In genomic region chr2:27993416-27993815, GRCm38 (mm10) we compare ENCODE assay signal across 10 mouse cellular contexts.
A peak's percentile ranks its signal among the peaks of the same experiment; 100 is the strongest.
DNase-seq lines count a peak whose midpoint lies in the region; ATAC-seq and TF ChIP-seq lines count a peak whose summit lies in the region.
"Had no signal": no experiment of that assay in that cellular context is flagged by ENCODE, and none has a peak within 500 bp of the region (broad histone marks: within the 10 kb centered on the region; RNA-seq: fewer than 3 reads in every experiment).

No protein-coding gene starts in this region.

- peaks cover 12% of the 10 kb centered on the region; the same call in 1 of the 2 replicates for H3K4me1 ChIP-seq in midbrain, embryonic 12.5 days
- peaks cover 22% of the 10 kb centered on the region for H3K4me1 ChIP-seq in midbrain, embryonic 10.5 days
- H3K4me1 ChIP-seq in embryonic facial prominence, embryonic 10.5 days, result peaks cover 11% of the 10 kb centered on the region
- peaks cover 20% of the 10 kb centered on the region for H3K4me1 ChIP-seq in midbrain, postnatal 0 days (ENCODE audit: insufficient read depth, low read length)
- H3K4me1 ChIP-seq in heart, embryonic 12.5 days (replicated peaks), result peaks cover 5% of the 10 kb centered on the region

- no peak for DNase-seq in midbrain, embryonic 10.5 days (ENCODE audit: low spot score)
- DNase-seq in embryonic facial prominence, embryonic 10.5 days (ENCODE audit: low spot score), result no peak
- peak; percentile 6 to 45 for DNase-seq in kidney, postnatal 25 days
- no peak for DNase-seq in midbrain, postnatal 0 days (ENCODE audit: low spot score)
- no peak for DNase-seq in urinary bladder, postnatal 4 days (ENCODE audit: low spot score in 2 of 2)
- DNase-seq: cerebellum, adult 18-20 months had no signal

- H3K36me3 ChIP-seq in midbrain, embryonic 12.5 days, result no peaks in the 10 kb centered on the region
- H3K36me3 ChIP-seq in midbrain, embryonic 10.5 days, result peaks cover 9% of the 10 kb centered on the region; the same call in 1 of the 2 replicates
- peaks cover 71% of the 10 kb centered on the region for H3K36me3 ChIP-seq in embryonic facial prominence, embryonic 10.5 days (replicated peaks)
- H3K36me3 ChIP-seq in midbrain, postnatal 0 days (ENCODE audit: insufficient read depth, low read length), result no peaks in the 10 kb centered on the region
- peaks cover 73% of the 10 kb centered on the region for H3K36me3 ChIP-seq in heart, embryonic 12.5 days

- H3K27ac ChIP-seq in midbrain, embryonic 12.5 days (replicated peaks), result peak overlapping the region; percentile 44; the same call in 1 of the 2 replicates
- H3K27ac ChIP-seq in midbrain, embryonic 10.5 days (replicated peaks), result no peak overlapping the region
- peak overlapping the region; percentile 10; the same call in 1 of the 2 replicates for H3K27ac ChIP-seq in embryonic facial prominence, embryonic 10.5 days (replicated peaks)
- no peak overlapping the region; the same call in 1 of the 2 replicates for H3K27ac ChIP-seq in midbrain, postnatal 0 days (ENCODE audit: low read depth, low read length)
- no peak overlapping the region for H3K27ac ChIP-seq in heart, embryonic 12.5 days (ENCODE audit: poor library complexity, severe bottlenecking)
- H3K27ac ChIP-seq: macrophage had no signal

- 54% methylated on average over 5 of the region's 5 CpGs for WGBS in midbrain, embryonic 12.5 days
- WGBS in midbrain, embryonic 10.5 days, result 64% methylated on average over 5 of the region's 5 CpGs
- 66% methylated on average over 5 of the region's 5 CpGs for WGBS in embryonic facial prominence, embryonic 10.5 days
- 51% methylated on average over 5 of the region's 5 CpGs for WGBS in midbrain, postnatal 0 days
- whole genome bisulfite sequencing in heart, embryonic 12.5 days, result 60% methylated on average over 5 of the region's 5 CpGs

- 0 out of 2 replicates have a peak, but pooled peaks have one; percentile 1 for TF ChIP-seq CTCF in midbrain, postnatal 0 days (IDR thresholded peaks at IDR 0.05)

- no peak overlapping the region for H3K4me3 ChIP-seq in midbrain, embryonic 12.5 days
- no peak overlapping the region for H3K4me3 ChIP-seq in midbrain, embryonic 10.5 days
- H3K4me3 ChIP-seq in embryonic facial prominence, embryonic 10.5 days, result no peak overlapping the region
- no peak overlapping the region for H3K4me3 ChIP-seq in midbrain, postnatal 0 days (ENCODE audit: low read depth, low read length)
- no peak overlapping the region for H3K4me3 ChIP-seq in heart, embryonic 12.5 days

- H3K9me3 ChIP-seq in midbrain, embryonic 12.5 days, result no peaks in the 10 kb centered on the region
- no peaks in the 10 kb centered on the region for H3K9me3 ChIP-seq in midbrain, embryonic 10.5 days (replicated peaks)
- H3K9me3 ChIP-seq in embryonic facial prominence, embryonic 10.5 days, result no peaks in the 10 kb centered on the region
- H3K9me3 ChIP-seq in midbrain, postnatal 0 days (ENCODE audit: low read length), result no peaks in the 10 kb centered on the region
- no peaks in the 10 kb centered on the region for H3K9me3 ChIP-seq in heart, embryonic 12.5 days (replicated peaks)

- no peak overlapping the region for H3K9ac ChIP-seq in midbrain, embryonic 12.5 days (replicated peaks)
- H3K9ac ChIP-seq in midbrain, postnatal 0 days (replicated peaks; ENCODE audit: low read length, poor library complexity, severe bottlenecking), result no peak overlapping the region
- H3K9ac ChIP-seq in heart, embryonic 12.5 days, result no peak overlapping the region

- no peaks in the 10 kb centered on the region for H3K27me3 ChIP-seq in midbrain, embryonic 12.5 days
- H3K27me3 ChIP-seq in midbrain, embryonic 10.5 days (ENCODE audit: low read depth, poor library complexity, severe bottlenecking), result no peaks in the 10 kb centered on the region
- no peaks in the 10 kb centered on the region for H3K27me3 ChIP-seq in embryonic facial prominence, embryonic 10.5 days (replicated peaks; ENCODE audit: low read depth, poor library complexity, severe bottlenecking)
- H3K27me3 ChIP-seq in midbrain, postnatal 0 days (ENCODE audit: insufficient read depth, low read length), result no peaks in the 10 kb centered on the region
- H3K27me3 ChIP-seq in heart, embryonic 12.5 days (replicated peaks), result no peaks in the 10 kb centered on the region

- no peak overlapping the region for H3K4me2 ChIP-seq in midbrain, embryonic 12.5 days (replicated peaks)
- H3K4me2 ChIP-seq in midbrain, postnatal 0 days (ENCODE audit: low read depth, low read length, poor library complexity, severe bottlenecking), result no peak overlapping the region
- H3K4me2 ChIP-seq in heart, embryonic 12.5 days, result no peak overlapping the region

- ATAC-seq in midbrain, embryonic 12.5 days (ENCODE audit: low FRiP score, low read depth), result no peak; the same call in 1 of the 2 replicates
- peak; percentile 43; the same call in 1 of the 2 replicates for ATAC-seq in midbrain, postnatal 0 days (ENCODE audit: low FRiP score)
- ATAC-seq in heart, embryonic 12.5 days (ENCODE audit: insufficient number of reproducible peaks, low FRiP score), result no peak
- ATAC-seq: CD4-positive, CD25-positive, alpha-beta regulatory T cell, adult 4 months had no signal

Comparison
In these comparisons a context has a peak if more than half of its experiments do, and no peak if none do; other contexts are left out.
1. H3K27ac ChIP-seq: peak in midbrain, embryonic 12.5 days (single experiment) and embryonic facial prominence, embryonic 10.5 days (single experiment); none in midbrain, embryonic 10.5 days (single experiment), midbrain, postnatal 0 days (single experiment) and heart, embryonic 12.5 days (single experiment).
2. DNase-seq: peak in kidney, postnatal 25 days (2 of 2); none in midbrain, embryonic 10.5 days (single experiment), embryonic facial prominence, embryonic 10.5 days (single experiment), midbrain, postnatal 0 days (single experiment) and urinary bladder, postnatal 4 days (0 of 2).